Mouse (Mus musculus) kidney, adult 2 months (tissue): ENCODE data around the gene Lbhd2.

Experiments
- CTCF ChIP-seq: fragments of 200-500 bp; conservative IDR thresholded peaks from 2 replicates; pipeline ENCODE4 v1.5.1; 2011; ENCODE audit warnings: low read depth, mild to moderate bottlenecking, control low read depth, low read length, moderate library complexity, mixed read lengths; ENCODE audit not compliant: insufficient read depth, insufficient read length
- POLR2A ChIP-seq: fragments of 200-500 bp; IDR thresholded peaks from one replicate; pipeline ENCODE4 v1.6.1; 2011; ENCODE audit warnings: low read depth, low read length, control low read depth

DNA sequence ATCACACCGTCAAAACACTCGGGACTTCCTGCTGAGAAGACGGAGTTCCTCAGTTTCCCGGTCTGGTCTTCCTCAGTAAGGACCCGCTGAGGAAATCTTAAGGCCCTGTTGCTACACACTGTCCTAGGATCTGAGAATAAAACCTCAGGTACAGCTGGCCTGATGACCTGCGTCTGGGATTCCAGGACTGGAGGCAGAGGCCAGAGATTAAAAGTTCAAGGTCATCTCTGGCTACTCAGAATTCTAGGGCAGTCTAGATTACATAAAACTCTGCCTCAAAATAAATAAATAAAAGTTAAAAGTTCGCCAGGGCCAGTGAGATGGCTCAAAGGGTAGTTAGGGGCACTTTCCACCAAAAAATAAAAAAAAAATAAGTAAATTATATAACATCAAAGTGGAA, 34.7 kb upstream of the Lbhd2 start:
- TF ChIP-seq POLR2A = no peak
- TF ChIP-seq CTCF = no peak
